Mouse (Mus musculus) erythroblast, embryonic 14.5 days (primary cell): ENCODE results near the gene Surf2. TPM values are rescaled to one million over a fixed set of nuclear protein-coding genes. Genes with fewer than 3 reads are reported as not detected.
A peak's percentile ranks its signal among the peaks of the same experiment; 100 is the strongest.
"Not testable (repeated sequence)": the region's sequence is repeated elsewhere in the genome, so short reads cannot be mapped to it uniquely, and the experiment has no call there.

Experiments
- H3K27me3 ChIP-seq: 2 replicates; pipeline ENCODE4 v1.6.1; 2012; ENCODE audit warnings: inconsistent platforms; ENCODE audit not compliant: control insufficient read depth
- H3K36me3 ChIP-seq: 2 replicates; pipeline ENCODE4 v1.6.1; 2012; ENCODE audit warnings: mild to moderate bottlenecking, inconsistent platforms; ENCODE audit not compliant: control insufficient read depth
- H3K4me1 ChIP-seq: 2 replicates; pipeline ENCODE4 v1.6.1; 2012; ENCODE audit warnings: inconsistent platforms; ENCODE audit not compliant: control insufficient read depth
- H3K4me3 ChIP-seq: replicated peaks from 2 replicates; pipeline ENCODE3; 2012; ENCODE audit warnings: moderate library complexity, mild to moderate bottlenecking, inconsistent platforms
- H3K9me3 ChIP-seq: 2 replicates; pipeline ENCODE4 v1.6.1; 2012; ENCODE audit warnings: low read length, inconsistent platforms, mixed read lengths; ENCODE audit not compliant: control insufficient read depth
- GATA1 ChIP-seq: IDR thresholded peaks from 2 replicates; pipeline ENCODE4 v1.6.1; 2012; ENCODE audit warnings: low read length, inconsistent platforms, mixed read lengths
- TAL1 ChIP-seq: IDR thresholded peaks from 3 replicates; pipeline ENCODE4 v1.6.1; 2012; ENCODE audit warnings: low read length, inconsistent platforms, mixed read lengths
- polyA plus RNA-seq: library from polyadenylated mRNA; stranded (reverse); fragments of >175 nt; gene quantifications from 2 replicates; pipeline ENCODE4 v1.2.3, GENCODE M21; 2012

The Surf2 gene
- 0.29 and 0.31 TPM in 2 replicates for polyA plus RNA-seq

DNA sequence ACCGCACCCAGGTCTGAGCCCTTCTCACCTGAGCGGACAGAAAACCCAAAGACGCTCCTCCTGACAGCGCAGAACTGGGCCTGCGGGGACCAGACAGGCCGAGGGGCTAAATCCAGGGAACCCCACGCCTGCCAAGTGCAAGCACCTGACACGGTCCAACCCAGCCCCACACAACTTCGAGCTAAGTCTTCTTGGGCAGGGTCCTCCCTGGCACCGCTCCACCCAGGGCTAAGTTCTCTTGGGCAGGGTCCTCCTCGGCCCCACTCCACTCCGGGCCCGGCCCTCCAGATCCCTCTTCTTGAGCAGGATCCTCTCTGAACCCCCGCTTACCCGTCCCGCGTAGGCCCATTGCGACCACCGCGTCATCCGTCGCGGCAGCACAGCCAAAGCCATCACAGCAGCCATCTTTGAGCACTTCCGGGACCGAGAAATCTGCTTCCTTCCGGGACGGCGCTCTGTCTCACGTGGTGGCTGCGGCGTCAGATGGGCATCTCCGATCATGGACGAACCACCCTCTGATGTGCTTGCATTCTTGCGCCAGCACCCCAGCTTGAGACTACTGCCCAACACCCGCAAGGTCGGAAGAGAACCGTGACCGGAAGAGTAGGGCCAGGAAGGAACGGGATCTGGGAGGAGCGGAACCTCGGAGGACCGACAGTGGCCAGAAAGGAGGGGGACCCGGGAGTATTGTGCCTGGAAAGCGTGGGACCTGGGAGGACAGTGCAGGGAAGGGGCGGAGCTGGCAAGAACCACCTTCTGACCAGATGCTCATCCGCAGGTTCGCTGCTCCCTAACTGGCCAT is at the start of gene Surf2, which contains the start of gene Surf1:
TSS of gene Surf2 (plus strand) at position 441 of the 802 bp plus-strand sequence.
TSS of gene Surf1 (minus strand) at position 604 of the 802 bp plus-strand sequence.
- Histone ChIP-seq H3K36me3 (peaks cover 82% of the 10 kb centered on the region), H3K27me3 (no peaks in the 10 kb centered on the region), H3K4me1 (peaks cover 74% of the 10 kb centered on the region), H3K9me3 (no peaks in the 10 kb centered on the region), H3K4me3 (peak within 1 kb of the TSS; percentile 80)
- no peak for TF ChIP-seq GATA1
- TF ChIP-seq TAL1 = no peak

- no peaks in the 10 kb centered on the region for H3K9me3 ChIP-seq
- no peak overlapping the region for H3K4me3 ChIP-seq
- no peak for TF ChIP-seq TAL1
- TF ChIP-seq GATA1 = no peak
- no peaks in the 10 kb centered on the region for H3K4me1 ChIP-seq
- 0 out of 2 replicates have a peak, but pooled peaks cover 4% of the 10 kb centered on the region for H3K27me3 ChIP-seq
- no peaks in the 10 kb centered on the region for H3K36me3 ChIP-seq
These were observed 45.5 kb upstream of the Surf2 start for GRCm38 (mm10) chr2:26870666-26871065.

DNA sequence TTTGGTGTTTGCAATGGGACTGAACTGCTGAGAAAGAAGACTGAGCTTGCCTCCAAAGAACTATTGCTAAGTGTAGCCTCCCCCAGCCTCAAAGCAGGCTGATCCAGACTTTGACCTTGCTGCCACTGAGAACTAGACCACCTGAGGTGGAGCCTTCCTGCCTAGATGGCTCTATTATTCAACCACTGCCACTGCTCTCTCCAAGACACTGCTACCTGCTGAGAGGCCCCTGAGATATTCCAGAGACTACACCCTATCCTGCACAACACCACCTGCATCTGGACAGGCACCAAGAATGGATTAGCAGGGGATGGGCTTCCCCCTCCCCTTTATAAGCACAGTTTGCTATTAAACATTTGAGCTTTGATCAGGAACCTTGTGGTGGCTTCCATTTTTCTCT is 37.6 kb upstream of the Surf2 start:
- TF ChIP-seq TAL1 (no peak), GATA1 (no peak)
- Histone ChIP-seq H3K4me1 (no peaks in the 10 kb centered on the region), H3K9me3 (peaks cover 4% of the 10 kb centered on the region), H3K27me3 (no peaks in the 10 kb centered on the region), H3K4me3 (no peak overlapping the region), H3K36me3 (no peaks in the 10 kb centered on the region)

- not testable (repeated sequence) for H3K27me3 ChIP-seq, H3K4me3 ChIP-seq, H3K4me1 ChIP-seq, H3K9me3 ChIP-seq
- peaks cover 18% of the 10 kb centered on the region for H3K36me3 ChIP-seq
These were observed 30.6 kb upstream of the Surf2 start for GRCm38 (mm10) chr2:26885541-26885940.

DNA sequence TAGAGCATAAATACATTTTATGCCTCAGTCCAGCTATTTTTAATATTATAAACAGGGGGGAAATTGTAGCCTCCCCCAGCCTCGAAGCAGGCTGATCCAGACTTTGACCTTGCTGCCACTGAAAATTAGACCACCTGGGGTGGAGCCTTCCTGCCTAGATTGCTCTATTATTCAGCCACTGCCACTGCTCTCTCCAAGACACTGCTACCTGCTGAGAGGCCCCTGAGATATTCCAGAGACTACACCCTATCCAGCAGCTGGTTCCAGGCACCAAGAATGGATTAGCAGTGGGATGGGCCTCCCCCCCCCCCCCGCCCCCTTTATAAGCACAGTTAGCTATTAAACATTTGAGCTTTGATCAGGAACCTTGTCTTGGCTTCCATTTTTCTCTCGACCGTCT is 30.0 kb upstream of the Surf2 start:
- not testable (repeated sequence) for H3K9me3 ChIP-seq, H3K4me3 ChIP-seq, H3K27me3 ChIP-seq, H3K4me1 ChIP-seq
- H3K36me3 ChIP-seq = peaks cover 24% of the 10 kb centered on the region

- no peak for TF ChIP-seq TAL1
- TF ChIP-seq GATA1 = no peak
- Histone ChIP-seq H3K4me1 (peaks cover 6% of the 10 kb centered on the region), H3K36me3 (peaks cover 91% of the 10 kb centered on the region), H3K9me3 (no peaks in the 10 kb centered on the region), H3K27me3 (no peaks in the 10 kb centered on the region), H3K4me3 (no peak overlapping the region)
These were observed 20.3 kb upstream of the Surf2 start for GRCm38 (mm10) chr2:26895898-26896297.

DNA sequence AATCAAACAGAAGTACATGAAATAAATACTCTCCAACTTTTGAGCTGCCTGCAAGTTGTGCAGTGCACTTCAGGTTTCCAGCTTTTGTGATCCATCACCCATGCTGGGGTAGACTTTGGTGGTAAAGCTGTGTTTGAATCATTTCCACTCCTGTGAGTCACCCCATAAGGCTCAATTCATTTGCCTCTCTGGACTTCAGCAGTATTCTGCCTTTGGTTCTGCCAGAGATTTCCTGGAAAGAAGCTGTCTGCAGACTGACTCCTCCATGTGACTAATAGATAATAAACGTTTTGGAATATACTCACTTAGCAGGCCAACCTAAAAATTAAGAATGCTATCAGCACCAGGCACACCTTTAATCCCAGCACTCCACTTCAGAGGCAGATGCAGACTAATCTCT is 15.4 kb upstream of the Surf2 start:
- Histone ChIP-seq H3K9me3 (no peaks in the 10 kb centered on the region), H3K4me3 (no peak overlapping the region), H3K4me1 (peaks cover 43% of the 10 kb centered on the region), H3K27me3 (no peaks in the 10 kb centered on the region), H3K36me3 (peaks cover 69% of the 10 kb centered on the region)
- no peak for TF ChIP-seq GATA1
- no peak for TF ChIP-seq TAL1

DNA sequence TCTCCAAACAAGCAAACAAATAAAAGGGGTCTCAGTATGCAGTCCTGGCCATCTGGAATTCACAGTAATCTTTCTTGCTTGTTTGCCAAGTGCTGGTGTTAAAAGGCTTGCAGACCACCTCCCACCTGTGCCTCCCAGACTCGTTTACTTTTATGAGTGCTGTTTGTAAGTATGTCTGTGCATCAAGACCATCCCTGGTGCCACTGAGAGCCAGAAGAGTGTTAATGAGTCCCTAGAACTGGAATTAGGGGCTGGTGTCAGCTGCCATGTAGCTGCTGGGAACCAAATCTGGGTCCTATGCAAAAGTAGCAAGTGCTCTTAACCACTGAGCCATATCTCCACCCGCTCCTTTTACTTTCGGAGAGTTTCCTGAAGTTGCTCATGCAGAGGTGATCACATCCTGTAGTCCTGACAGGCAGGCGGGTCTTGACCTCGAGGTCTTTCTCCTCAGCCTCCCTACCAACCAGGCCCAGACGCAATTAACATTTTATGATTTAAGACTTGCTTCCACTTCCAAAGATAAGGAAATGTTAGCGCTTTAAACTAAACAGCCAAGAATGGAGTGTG is 14.2 kb upstream of the Surf2 start:
- peak overlapping the region; percentile 92 for H3K4me3 ChIP-seq
- H3K36me3 ChIP-seq = peaks cover 72% of the 10 kb centered on the region
- H3K4me1 ChIP-seq = peaks cover 47% of the 10 kb centered on the region
- no peak for TF ChIP-seq TAL1
- no peak for TF ChIP-seq GATA1
- no peaks in the 10 kb centered on the region for H3K27me3 ChIP-seq
- no peaks in the 10 kb centered on the region for H3K9me3 ChIP-seq

- Histone ChIP-seq H3K9me3 (no peaks in the 10 kb centered on the region), H3K27me3 (no peaks in the 10 kb centered on the region), H3K4me3 (peak within 1 kb of the TSS; percentile 92), H3K36me3 (peaks cover 72% of the 10 kb centered on the region), H3K4me1 (peaks cover 55% of the 10 kb centered on the region)
- TF ChIP-seq TAL1 (no peak), GATA1 (no peak)
These were observed 13.5 kb upstream of the Surf2 start, which contains the start of gene Surf6 for GRCm38 (mm10) chr2:26902467-26903220. Gene Surf6 (minus strand): TSS chr2:26902879.
